Mouse (Mus musculus) heart, postnatal 0 days (tissue): Measurements from ENCODE around the gene Klhl26. TPM values are rescaled to one million over a fixed set of nuclear protein-coding genes. Genes with fewer than 3 reads are reported as not detected.
"Not testable (repeated sequence)": the region's sequence is repeated elsewhere in the genome, so short reads cannot be mapped to it uniquely, and the experiment has no call there.

Experiments used
- ATAC-seq: fragments of 200-750 bp; cut with Nextera tagmentation; 2 replicates; pipeline ENCODE4 v1.8.0; 2017; ENCODE audit warnings: low read depth, moderate number of reproducible peaks, moderate library complexity; ENCODE audit not compliant: insufficient read depth
- DNase-seq: peaks from one replicate; pipeline ENCODE4 v3.0.0-alpha.2; 2016; ENCODE audit warnings: low spot score
- H3K27ac ChIP-seq: fragments of 300-500 bp; sonication (generic); 2 replicates; pipeline ENCODE4 v1.5.1; 2014; ENCODE audit warnings: low read depth, mild to moderate bottlenecking
- H3K27me3 ChIP-seq: fragments of 300-500 bp; sonication (generic); 2 replicates; pipeline ENCODE4 v1.6.1; 2014; ENCODE audit warnings: low read length, mixed read lengths; ENCODE audit not compliant: control insufficient read depth, insufficient read depth
- H3K36me3 ChIP-seq: fragments of 300-500 bp; sonication (generic); replicated peaks from 2 replicates; pipeline ENCODE4 v1.6.1; 2014; ENCODE audit warnings: low read length, mixed read lengths; ENCODE audit not compliant: control insufficient read depth, insufficient read depth
- H3K4me1 ChIP-seq: fragments of 300-500 bp; sonication (generic); 2 replicates; pipeline ENCODE4 v1.6.1; 2014; ENCODE audit warnings: antibody characterized with exemption; ENCODE audit not compliant: control insufficient read depth, insufficient read depth
- H3K4me2 ChIP-seq: fragments of 300-500 bp; sonication (generic); 2 replicates; pipeline ENCODE4 v1.6.1; 2014; ENCODE audit warnings: low read depth, mild to moderate bottlenecking, low read length, moderate library complexity
- H3K4me3 ChIP-seq: fragments of 300-500 bp; sonication (generic); 2 replicates; pipeline ENCODE4 v1.5.1; 2014; ENCODE audit warnings: low read depth, low read length
- H3K9ac ChIP-seq: fragments of 300-500 bp; sonication (generic); replicated peaks from 2 replicates; pipeline ENCODE4 v1.6.1; 2014; ENCODE audit warnings: low read depth, low read length, mixed read lengths
- H3K9me3 ChIP-seq: fragments of 300-500 bp; sonication (generic); replicated peaks from 2 replicates; pipeline ENCODE4 v1.6.1; 2016; ENCODE audit warnings: low read length; ENCODE audit not compliant: control insufficient read depth
- CTCF ChIP-seq: IDR thresholded peaks from 2 replicates; pipeline ENCODE4 v1.5.1; 2016; ENCODE audit warnings: antibody characterized with exemption, control low read depth, low read depth
- EP300 ChIP-seq: IDR thresholded peaks from 2 replicates; pipeline ENCODE4 v1.6.1; 2016; ENCODE audit warnings: antibody characterized with exemption, low read depth
- WGBS: fragments of 180-500 bp; shearing (Covaris S2); extraction: QIAGEN DNeasy Blood & Tissue Kit; methylation state at CpG from one replicate; pipeline ENCODE4 v1.1.7; 2014; 5-methylcytosine and 5-hydroxymethylcytosine counted together
- polyA plus RNA-seq: library from polyadenylated mRNA; unstranded; fragments of >200 nt; fragmentation: Nextera tagmentation; extraction: Ambion mirVana; gene quantifications from 2 replicates; pipeline ENCODE4 v1.2.1, GENCODE M21; 2015
- total RNA-seq: library from RNA; depleted of rRNA; stranded (reverse); fragments of >200 nt; gene quantifications from 2 replicates; pipeline ENCODE4 v1.2.3, GENCODE M21; 2014; ENCODE audit warnings: low replicate concordance

Klhl26 gene
- total and polyA plus RNA-seq, 2 experiments from 2014 or later, result 8.7 to 22.6 TPM

DNA sequence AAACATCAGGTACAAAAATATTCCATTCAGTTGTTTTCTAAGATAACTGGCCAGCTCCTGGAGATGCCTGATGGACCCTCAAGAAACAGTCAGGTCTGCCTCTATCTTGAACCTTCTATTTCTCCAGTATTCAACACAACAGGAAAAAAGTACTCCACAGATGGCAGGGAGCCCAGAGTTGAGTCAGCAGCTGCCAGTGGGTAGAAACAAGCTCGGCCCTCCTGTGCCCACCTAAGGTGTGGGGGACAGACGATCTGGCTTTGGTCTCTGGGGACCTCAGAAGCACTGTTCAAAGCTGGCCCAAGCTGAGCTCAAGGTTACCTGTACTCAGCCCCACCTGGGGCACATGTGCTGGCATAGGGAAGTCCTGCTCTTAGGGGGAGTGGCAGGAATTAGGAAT lies 36.7 kb upstream of the Klhl26 start:
- Histone ChIP-seq H3K36me3 (peaks cover 34% of the 10 kb centered on the region), H3K4me2 (no peak overlapping the region), H3K27ac (no peak overlapping the region), H3K27me3 (no peaks in the 10 kb centered on the region), H3K9me3 (no peaks in the 10 kb centered on the region), H3K9ac (no peak overlapping the region), H3K4me1 (peaks cover 14% of the 10 kb centered on the region), H3K4me3 (no peak overlapping the region)
- no peak for TF ChIP-seq EP300
- TF ChIP-seq CTCF, result no peak
- WGBS, result 6% methylated on average over 2 of the region's 2 CpGs
- no peak for ATAC-seq
- no peak for DNase-seq

GRCm38 (mm10) chr8:70512253-70512903 lies 35.6 kb upstream of the Klhl26 start:
- DNase-seq (no peak), ATAC-seq (no peak)
- H3K9me3 ChIP-seq, result no peaks in the 10 kb centered on the region
- 94% methylated on average over 11 of the region's 11 CpGs for WGBS
- TF ChIP-seq CTCF (no peak), EP300 (no peak)
- no peaks in the 10 kb centered on the region for H3K27me3 ChIP-seq
- H3K27ac ChIP-seq, result no peak overlapping the region
- H3K9ac ChIP-seq, result no peak overlapping the region
- H3K4me2 ChIP-seq, result no peak overlapping the region
- peaks cover 36% of the 10 kb centered on the region for H3K36me3 ChIP-seq
- H3K4me3 ChIP-seq, result no peak overlapping the region
- H3K4me1 ChIP-seq, result peaks cover 14% of the 10 kb centered on the region

DNA sequence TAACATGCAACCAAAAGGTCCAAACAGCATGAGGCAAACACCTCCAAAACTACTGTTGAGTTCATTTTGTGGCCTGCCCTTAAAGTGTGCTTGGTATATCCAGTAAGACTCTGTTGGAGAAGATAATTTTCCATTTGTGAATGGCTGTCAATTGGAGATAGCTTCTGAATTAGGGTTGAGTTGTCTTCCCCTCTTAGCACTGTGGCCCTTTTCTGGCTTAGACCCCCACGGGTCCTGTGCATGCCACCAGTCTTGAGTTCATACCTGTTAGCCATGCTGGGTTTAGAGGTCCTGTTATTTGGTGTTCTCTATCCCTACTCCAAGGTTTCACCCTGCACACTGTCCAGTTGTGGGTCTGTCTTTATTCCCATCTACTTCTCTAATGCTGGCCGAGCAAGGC lies 35.0 kb upstream of the Klhl26 start:
- Histone ChIP-seq H3K9ac (no peak overlapping the region), H3K36me3 (peaks cover 36% of the 10 kb centered on the region), H3K4me2 (no peak overlapping the region), H3K4me3 (no peak overlapping the region), H3K27me3 (no peaks in the 10 kb centered on the region), H3K27ac (no peak overlapping the region), H3K9me3 (no peaks in the 10 kb centered on the region), H3K4me1 (peaks cover 14% of the 10 kb centered on the region)
- DNase-seq (no peak), ATAC-seq (no peak)
- TF ChIP-seq CTCF (no peak), EP300 (no peak)
- 96% methylated on average over 2 of the region's 2 CpGs for WGBS

DNA sequence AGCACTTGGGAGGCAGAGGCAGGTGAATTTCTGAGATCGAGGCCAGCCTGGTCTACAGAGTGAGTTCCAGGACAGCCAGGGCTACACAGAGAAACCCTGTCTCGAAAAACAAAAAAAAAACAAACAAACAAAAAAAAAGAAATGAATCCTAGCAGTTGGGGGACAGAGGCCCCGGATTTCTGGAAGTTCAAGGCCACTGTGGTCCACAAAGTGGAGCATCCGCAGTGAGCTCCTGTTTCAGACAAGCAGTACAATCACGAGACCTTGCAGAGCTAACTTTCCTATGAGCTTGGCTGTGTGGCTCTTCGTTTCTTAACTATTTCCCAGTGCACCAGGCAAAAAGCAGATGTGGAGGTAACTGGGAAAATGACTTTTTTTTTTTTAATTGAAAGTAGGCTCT lies 34.4 kb upstream of the Klhl26 start:
- Histone ChIP-seq H3K27ac (peak overlapping the region; percentile 96), H3K36me3 (peaks cover 34% of the 10 kb centered on the region), H3K4me2 (peak overlapping the region; percentile 99), H3K4me3 (peak overlapping the region; percentile 76), H3K4me1 (peaks cover 14% of the 10 kb centered on the region)
- DNase-seq, H3K9me3 ChIP-seq, H3K27me3 ChIP-seq, ATAC-seq, H3K9ac ChIP-seq: not testable (repeated sequence)
- 79% methylated on average over 6 of the region's 6 CpGs for WGBS

- 1% methylated on average over 74 of the region's 74 CpGs for WGBS
- H3K27ac ChIP-seq, result peak within 1 kb of the TSS; percentile 96
- peak within 1 kb of the TSS; percentile 99 for H3K4me2 ChIP-seq
- peak within 1 kb of the TSS; percentile 87 for H3K9ac ChIP-seq
- H3K4me1 ChIP-seq, result peaks cover 22% of the 10 kb centered on the region
- DNase-seq, result peak; percentile 97
- TF ChIP-seq CTCF, result no peak
- TF ChIP-seq EP300, result 0 out of 2 replicates have a peak, but pooled peaks have one; percentile 16
- H3K27me3 ChIP-seq, result no peaks in the 10 kb centered on the region
- H3K9me3 ChIP-seq, result no peaks in the 10 kb centered on the region
- H3K36me3 ChIP-seq, result peaks cover 31% of the 10 kb centered on the region
- H3K4me3 ChIP-seq, result peak within 1 kb of the TSS; percentile 76
- peak; percentile 88 for ATAC-seq
These were observed 33.6 kb upstream of the Klhl26 start, which contains the start of gene Uba52 for GRCm38 (mm10) chr8:70510228-70510915. Gene Uba52 (minus strand): TSS chr8:70510801.
